Comparison of ENCODE assay signal across 28 mouse cellular contexts in genomic region chr11:84205776-84206175, GRCm38 (mm10). TPM values are rescaled to one million over a fixed set of nuclear protein-coding genes. Genes with fewer than 3 reads are reported as not detected.
"Had no signal": no experiment of that assay in that cellular context is flagged by ENCODE, and none has a peak within 500 bp of the region (broad histone marks: within the 10 kb centered on the region; RNA-seq: fewer than 3 reads in every experiment).

No protein-coding gene starts in this region.

- DNase-seq: kidney, adult 2 months; kidney, postnatal 25 days; layer of hippocampus, adult 9-11 months; liver, embryonic 13.5 days; lung, adult 2 months; lung, postnatal 14 days; lung, postnatal 4 days; midbrain, embryonic 14.5 days; right cerebral cortex, adult 18-20 months had no signal

- H3K4me1 ChIP-seq: neural tube, embryonic 12.5 days; neural tube, embryonic 15.5 days had no signal

- H3K27me3 ChIP-seq: liver, embryonic 13.5 days; neural tube, embryonic 12.5 days; neural tube, embryonic 15.5 days had no signal

- H3K4me3 ChIP-seq: layer of hippocampus, adult 2 months; liver, embryonic 13.5 days; neural tube, embryonic 12.5 days; neural tube, embryonic 15.5 days had no signal

- H3K36me3 ChIP-seq: neural tube, embryonic 15.5 days had no signal

- H3K27ac ChIP-seq: kidney, postnatal 0 days; layer of hippocampus, adult 2 months; liver, embryonic 13.5 days; neural tube, embryonic 12.5 days; neural tube, embryonic 15.5 days; stomach, postnatal 0 days had no signal

RNA-seq across cellular contexts. Expression of gene Gm11437, which starts 38.5 kb away (rescaled TPM):
- total RNA-seq: layer of hippocampus, adult 2 months; layer of hippocampus, postnatal 25 days; left cerebral cortex, adult 18-20 months; left cerebral cortex, postnatal 36 days; megakaryocyte progenitor cell, adult 5-6 weeks; megakaryocyte-erythroid progenitor cell, adult 5-6 weeks had no signal
- polyA plus RNA-seq: intestine, postnatal 0 days; kidney, adult 2 months; kidney, embryonic 14.5 days; kidney, postnatal 0 days; limb, embryonic 11.5 days; limb, embryonic 14.5 days; liver, embryonic 13.5 days; liver, embryonic 16.5 days; lung, adult 2 months; lung, embryonic 16.5 days; midbrain, embryonic 11.5 days; neural tube, embryonic 12.5 days; spleen, adult 2 months; stomach, embryonic 14.5 days; stomach, postnatal 0 days had no signal
